Mouse (Mus musculus): ENCODE measurements around the gene Foxb2.

Foxb2 gene

GRCm38 (mm10) chr19:16825228-16825627, 48.4 kb downstream of the Foxb2 start:
- DNase-seq (ENCODE audit: low read depth, low spot score) = no peak
